Mouse (Mus musculus) fibroblast of lung, adult 2 months (primary cell): Measurements from ENCODE around the gene Capn9.

Experiments
- DNase-seq: peaks from one replicate; pipeline ENCODE4 v3.0.0-alpha.2; 2011; ENCODE audit warnings: low read depth

The Capn9 gene

DNA sequence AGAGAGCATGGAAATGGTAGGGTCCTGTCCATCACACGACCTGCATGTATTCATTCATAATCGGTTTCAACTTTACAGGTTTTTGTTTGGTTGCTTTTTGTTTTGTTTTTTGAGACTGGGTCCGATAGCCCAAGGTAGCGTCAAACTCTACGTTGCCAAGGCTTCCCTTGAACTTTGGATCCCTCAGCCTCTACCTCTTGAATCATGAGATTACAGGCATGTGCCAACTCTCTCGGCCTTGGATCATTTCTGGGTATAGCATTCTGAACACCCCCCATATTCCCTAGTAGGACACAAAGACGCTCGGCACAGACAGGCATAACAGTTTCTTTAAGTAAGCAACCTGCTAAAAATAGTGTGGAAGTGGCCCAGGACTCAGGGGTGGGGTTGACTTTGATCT lies 65.7 kb downstream of the Capn9 start:
- DNase-seq, result no peak

GRCm38 (mm10) chr8:124643540-124644339 lies 67.8 kb downstream of the Capn9 start:
- peak; percentile 95 for DNase-seq

DNA sequence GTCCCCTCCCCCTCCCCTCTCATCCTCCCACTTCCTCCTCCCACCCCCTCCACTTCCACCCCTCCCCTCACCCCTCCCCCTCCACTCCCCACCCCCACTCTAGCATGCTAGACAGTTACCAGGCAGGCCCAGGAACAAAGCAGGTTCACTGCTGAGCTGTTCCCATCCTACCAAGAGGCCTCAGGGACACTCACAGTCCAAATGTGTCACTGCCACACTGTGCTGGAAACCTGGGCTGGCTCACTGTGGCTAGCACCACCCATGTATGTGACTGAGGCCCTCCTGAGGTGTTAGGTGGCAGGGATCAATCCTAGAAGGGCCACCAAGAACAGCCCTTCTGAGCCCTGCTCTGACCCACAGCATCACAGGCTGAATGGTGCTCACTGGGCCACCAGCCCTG lies 72.4 kb downstream of the Capn9 start:
- no peak for DNase-seq

GRCm38 (mm10) chr8:124651776-124652175 lies 75.9 kb downstream of the Capn9 start:
- DNase-seq, result no peak

DNA sequence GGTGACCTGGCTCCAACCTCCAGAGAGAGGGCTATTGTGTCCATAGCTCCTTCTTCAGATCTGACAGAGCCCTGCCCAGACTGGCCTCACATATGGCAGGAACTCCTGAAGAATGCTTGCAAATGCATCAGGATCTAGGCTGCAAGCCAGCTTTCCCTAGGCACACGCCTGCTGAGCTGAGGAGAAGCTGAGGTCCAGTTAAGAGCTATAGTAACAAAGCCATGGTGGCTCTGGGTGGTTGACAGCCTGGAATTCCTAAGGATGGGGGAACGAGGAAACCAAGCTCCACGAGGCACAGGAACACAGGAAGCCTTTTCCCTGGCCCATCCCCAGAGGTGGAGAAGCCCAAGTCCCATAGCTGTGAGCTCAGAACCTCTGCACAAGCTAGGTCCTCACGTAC lies 76.6 kb downstream of the Capn9 start:
- DNase-seq, result no peak

GRCm38 (mm10) chr8:124653568-124654475 lies 77.9 kb downstream of the Capn9 start:
- no peak for DNase-seq

- no peak for DNase-seq
These were observed 82.0 kb downstream of the Capn9 start for GRCm38 (mm10) chr8:124657961-124658360.

- DNase-seq, result no peak
These were observed 82.5 kb downstream of the Capn9 start for GRCm38 (mm10) chr8:124658415-124658814.

DNA sequence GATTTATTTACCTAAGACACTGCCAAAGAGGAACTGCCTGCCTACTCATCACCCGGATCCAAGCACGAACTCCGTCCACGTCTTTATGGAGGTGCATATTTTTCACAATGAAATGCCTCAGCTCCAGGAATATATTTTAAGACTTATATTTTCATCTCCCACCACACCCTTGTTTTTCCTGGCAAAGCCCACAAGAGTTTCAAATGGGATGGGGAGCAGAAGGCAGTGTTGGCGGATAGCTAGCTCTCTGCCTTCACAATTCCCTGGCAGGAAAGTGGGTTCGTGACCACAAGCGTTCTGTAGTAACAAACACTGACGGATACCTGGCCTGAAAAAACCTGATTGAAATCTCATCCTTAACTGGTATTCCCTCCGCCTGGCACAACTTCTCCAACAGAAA lies 85.9 kb downstream of the Capn9 start:
- no peak for DNase-seq

GRCm38 (mm10) chr8:124662446-124663111 lies 86.7 kb downstream of the Capn9 start:
- no peak for DNase-seq

DNA sequence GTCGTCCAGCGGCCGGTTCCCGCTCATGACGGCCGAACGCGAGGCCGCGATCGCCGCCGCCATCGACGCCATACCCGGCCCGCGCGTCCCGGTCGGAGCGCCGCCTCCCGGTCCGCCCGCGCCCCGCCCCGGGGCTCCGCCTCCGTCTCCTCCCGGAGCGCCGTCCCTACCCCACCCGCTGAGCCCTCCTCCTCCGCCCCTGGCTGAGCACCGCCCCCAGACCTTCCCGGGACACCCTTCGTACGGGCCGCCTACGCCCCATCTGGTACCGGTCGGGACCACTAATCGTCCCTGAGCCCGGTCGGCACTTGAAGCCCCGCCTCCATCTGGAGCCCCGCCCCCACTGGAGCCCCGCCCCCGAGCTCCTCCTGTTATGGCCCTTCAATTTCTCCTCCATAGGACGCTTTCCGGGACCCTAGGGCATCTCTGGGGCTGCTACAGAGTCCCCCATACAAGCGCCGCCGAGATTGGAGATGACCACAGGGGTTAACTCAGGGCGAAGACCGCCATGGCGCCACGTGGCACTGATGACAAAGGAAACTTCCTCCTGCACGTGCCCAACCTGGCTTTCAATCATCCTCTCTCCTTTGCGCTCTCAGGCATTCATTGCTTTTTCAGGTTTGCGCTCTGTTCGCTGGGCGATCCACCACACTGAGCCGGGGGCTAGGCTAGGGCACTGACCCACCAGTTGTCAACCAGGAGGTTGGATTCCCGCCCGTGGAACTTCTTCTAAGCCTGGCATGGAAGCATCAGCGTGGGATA lies 87.4 kb downstream of the Capn9 start, which contains the start of gene 2310022B05Rik:
TSS of gene 2310022B05Rik (minus strand) at position 258 of the 762 bp plus-strand sequence.
- DNase-seq, result peak; percentile 65

- DNase-seq, result no peak
These were observed 87.9 kb downstream of the Capn9 start for GRCm38 (mm10) chr8:124663874-124664230.

DNA sequence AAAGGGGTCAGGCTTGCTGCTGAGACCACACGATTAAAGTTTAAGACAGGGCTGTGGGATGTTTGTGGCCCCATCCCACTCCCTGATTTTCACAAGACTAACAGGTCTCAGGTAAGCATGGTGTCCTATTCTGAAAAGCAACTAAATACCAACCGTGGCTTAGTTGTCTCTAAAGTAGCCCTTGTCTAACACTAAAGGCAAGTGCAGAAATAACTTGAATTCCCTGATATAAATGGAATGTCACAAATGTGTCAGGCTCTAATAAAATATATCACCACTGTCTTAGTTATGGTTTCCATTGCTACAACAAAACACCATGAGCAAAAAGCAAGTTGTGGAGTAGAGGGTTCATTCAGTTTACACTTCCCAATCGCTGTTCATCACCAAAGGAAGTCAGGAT lies 88.5 kb downstream of the Capn9 start:
- DNase-seq, result no peak
